Comparison of ENCODE assay signal across 10 mouse cellular contexts in genomic region chr1:189869651-189870270, GRCm38 (mm10). TPM values are rescaled to one million over a fixed set of nuclear protein-coding genes. Genes with fewer than 3 reads are reported as not detected.
A peak's percentile ranks its signal among the peaks of the same experiment; 100 is the strongest.
DNase-seq lines count a peak whose midpoint lies in the region; TF ChIP-seq lines count a peak whose summit lies in the region.
"Had no signal": no experiment of that assay in that cellular context is flagged by ENCODE, and none has a peak within 500 bp of the region (broad histone marks: within the 10 kb centered on the region; RNA-seq: fewer than 3 reads in every experiment).

No protein-coding gene starts in this region.

- H3K4me3 ChIP-seq in left cerebral cortex, adult 2 months = no peak overlapping the region
- H3K4me3 ChIP-seq: hindbrain, embryonic 15.5 days had no signal

- peak; percentile 31 for TF ChIP-seq CTCF in left cerebral cortex, adult 2 months (IDR thresholded peaks at IDR 0.05)

- H3K27ac ChIP-seq in left cerebral cortex, adult 2 months = no peak overlapping the region
- H3K27ac ChIP-seq: hindbrain, embryonic 15.5 days; macrophage had no signal

- intact Hi-C loops in left cerebral cortex, adult 2 months (cut with DNase I) = no loop called here
- intact Hi-C loops in left cerebral cortex, postnatal 25 days (cut with DNase I) = no loop called here

- peak; percentile 33 to 43 for DNase-seq in adrenal gland, postnatal 36 days
- DNase-seq in adrenal gland, adult 18-20 months (ENCODE audit: low spot score in 2 of 2) = no peak
- DNase-seq in left cerebral cortex, adult 2 months (ENCODE audit: extremely low spot score in 1 of 2, low spot score in 2 of 2) = no peak
- DNase-seq in left cerebral cortex, postnatal 25 days (ENCODE audit: low spot score in 2 of 2) = no peak
- peak; percentile 62 for DNase-seq in ES-CJ7 (ENCODE audit: low read depth, low spot score)
- DNase-seq in lung, postnatal 14 days = peak; percentile 29
- DNase-seq in embryo, embryonic 10.5 days (ENCODE audit: low spot score) = no peak
- no peak for DNase-seq in layer of hippocampus, adult 8-10 months (ENCODE audit: low spot score in 2 of 2)

RNA-seq across cellular contexts. Expression of gene Smyd2, which starts 52.4 kb away (rescaled TPM):
- total RNA-seq in adrenal gland, postnatal 36 days (2021) = 10 to 100 TPM; 76.7 to 81.8 TPM
- total RNA-seq in adrenal gland, adult 18-20 months (2021) = 10 to 100 TPM; 64.6 to 80.0 TPM
- 10 to 100 TPM; 95.8 to 98.3 TPM for total RNA-seq in left cerebral cortex, adult 2 months (2021)
- total RNA-seq in left cerebral cortex, postnatal 25 days (2021) = 100 to 1,000 TPM in 1 of 2 experiments, 10 to 100 TPM in 1; 96.3 to 104 TPM
- 10 to 100 TPM; 69.1 to 78.0 (median 73.4) TPM for total RNA-seq in layer of hippocampus, adult 8-10 months (2022)

Comparison
In these comparisons a context has a peak if more than half of its experiments do, and no peak if none do; other contexts are left out.
1. DNase-seq: peak in adrenal gland, postnatal 36 days (2 of 2), ES-CJ7 (single experiment) and lung, postnatal 14 days (single experiment); none in adrenal gland, adult 18-20 months (0 of 2), left cerebral cortex, adult 2 months (0 of 2), left cerebral cortex, postnatal 25 days (0 of 2), embryo, embryonic 10.5 days (single experiment) and layer of hippocampus, adult 8-10 months (0 of 2).